Mouse (Mus musculus): ENCODE data around the gene Ptpn21.

Gene Ptpn21

GRCm38 (mm10) chr12:98720628-98721027 lies 16.6 kb downstream of the Ptpn21 start:
- no peak for DNase-seq

GRCm38 (mm10) chr12:98716142-98716541 lies 21.1 kb downstream of the Ptpn21 start:
- no peak for DNase-seq

- no peak for DNase-seq
These were observed 22.4 kb downstream of the Ptpn21 start for GRCm38 (mm10) chr12:98714757-98715156.

GRCm38 (mm10) chr12:98713621-98714103 lies 23.5 kb downstream of the Ptpn21 start:
- no peak for DNase-seq

- DNase-seq = no peak
These were observed 24.4 kb downstream of the Ptpn21 start for GRCm38 (mm10) chr12:98712819-98713218.

- no peak for DNase-seq
These were observed 33.2 kb downstream of the Ptpn21 start for GRCm38 (mm10) chr12:98703961-98704360.

- no peak for DNase-seq
These were observed 33.7 kb downstream of the Ptpn21 start for GRCm38 (mm10) chr12:98703554-98703953.

GRCm38 (mm10) chr12:98701564-98701963 lies 35.6 kb downstream of the Ptpn21 start:
- DNase-seq = no peak

GRCm38 (mm10) chr12:98697202-98697601 lies 40.0 kb downstream of the Ptpn21 start:
- DNase-seq = no peak

- no peak for DNase-seq
These were observed 47.0 kb downstream of the Ptpn21 start for GRCm38 (mm10) chr12:98690230-98690629.

GRCm38 (mm10) chr12:98683574-98683973 lies 53.6 kb downstream of the Ptpn21 start:
- no peak for DNase-seq

- no peak for DNase-seq
These were observed 54.0 kb downstream of the Ptpn21 start for GRCm38 (mm10) chr12:98683171-98683570.

GRCm38 (mm10) chr12:98682196-98682595 lies 55.0 kb downstream of the Ptpn21 start:
- no peak for DNase-seq

- no peak for DNase-seq
These were observed 57.3 kb downstream of the Ptpn21 start for GRCm38 (mm10) chr12:98679906-98680305.

- peak; percentile 62 for DNase-seq
These were observed 59.9 kb downstream of the Ptpn21 start for GRCm38 (mm10) chr12:98677336-98677735.

- DNase-seq = no peak
These were observed 60.3 kb downstream of the Ptpn21 start for GRCm38 (mm10) chr12:98676861-98677260.

- DNase-seq = peak; percentile 80
These were observed 62.5 kb downstream of the Ptpn21 start for GRCm38 (mm10) chr12:98674627-98675143.

- DNase-seq = no peak
These were observed 63.3 kb downstream of the Ptpn21 start for GRCm38 (mm10) chr12:98673879-98674278.

GRCm38 (mm10) chr12:98670429-98670828 lies 66.8 kb downstream of the Ptpn21 start:
- DNase-seq = no peak

- no peak for DNase-seq
These were observed 67.3 kb downstream of the Ptpn21 start for GRCm38 (mm10) chr12:98669864-98670263.

- no peak for DNase-seq
These were observed 68.1 kb downstream of the Ptpn21 start for GRCm38 (mm10) chr12:98669086-98669485.

GRCm38 (mm10) chr12:98668132-98668814 lies 68.9 kb downstream of the Ptpn21 start:
- no peak for DNase-seq

GRCm38 (mm10) chr12:98662617-98663016 lies 74.6 kb downstream of the Ptpn21 start:
- no peak for DNase-seq

- DNase-seq = no peak
These were observed 80.3 kb downstream of the Ptpn21 start for GRCm38 (mm10) chr12:98656873-98657272.

- no peak for DNase-seq
These were observed 92.4 kb downstream of the Ptpn21 start for GRCm38 (mm10) chr12:98644852-98645251.

Data from thymus, postnatal 25 days (tissue).